Mouse (Mus musculus): ENCODE results near the gene Tspan4.
A peak's percentile ranks its signal among the peaks of the same experiment; 100 is the strongest.
"Not testable (repeated sequence)": the region's sequence is repeated elsewhere in the genome, so short reads cannot be mapped to it uniquely, and the experiment has no call there.

Gene Tspan4

DNA sequence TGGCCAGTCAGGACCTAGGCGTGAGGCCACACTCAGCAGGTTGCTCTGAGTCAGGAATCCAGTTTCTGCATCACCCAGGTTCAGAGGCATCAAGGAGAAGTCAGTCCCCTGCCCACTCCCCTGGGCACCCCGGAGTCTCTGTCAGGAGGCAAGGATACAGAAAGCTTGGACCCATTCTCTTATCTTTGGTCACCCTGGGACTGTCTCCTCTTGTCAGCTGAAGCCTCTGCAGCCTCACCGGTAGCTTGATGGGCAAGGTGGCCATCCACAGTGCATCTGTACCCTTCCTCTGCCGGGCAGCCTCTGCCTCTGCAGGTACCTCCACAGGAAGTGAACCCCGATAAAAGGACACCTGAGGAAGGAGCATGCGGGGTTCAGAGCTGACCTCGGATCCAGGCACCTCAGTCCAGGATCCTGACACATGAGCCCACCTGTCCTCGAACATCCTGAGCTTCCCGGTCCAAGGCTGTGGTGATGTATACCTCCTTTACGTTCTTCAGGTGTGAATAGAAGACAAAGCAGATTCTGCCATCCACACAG, 35.8 kb upstream of the Tspan4 start:
- DNase-seq (ENCODE audit: low read depth, low spot score) = no peak

DNA sequence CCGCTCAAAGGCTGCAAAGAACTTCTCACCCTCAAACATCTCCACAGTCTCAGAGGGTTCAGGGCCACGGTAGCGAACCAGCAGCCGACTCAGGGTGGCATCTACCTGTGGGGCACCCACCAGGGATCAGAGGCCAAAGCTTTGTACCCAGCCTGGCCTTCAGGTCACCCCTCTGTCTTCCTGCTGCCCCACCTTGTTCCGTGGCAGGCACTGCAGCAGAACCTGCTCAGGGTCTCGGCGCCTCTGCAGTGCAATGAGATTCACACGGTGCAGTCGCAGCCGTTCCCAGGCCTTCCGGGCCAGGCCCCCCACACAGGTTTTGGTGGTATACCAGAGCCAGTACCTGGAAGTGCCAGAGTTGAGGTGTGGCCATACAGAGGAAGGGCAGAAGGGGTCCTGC, 35.2 kb upstream of the Tspan4 start:
- no peak for DNase-seq (ENCODE audit: low read depth, low spot score)

DNA sequence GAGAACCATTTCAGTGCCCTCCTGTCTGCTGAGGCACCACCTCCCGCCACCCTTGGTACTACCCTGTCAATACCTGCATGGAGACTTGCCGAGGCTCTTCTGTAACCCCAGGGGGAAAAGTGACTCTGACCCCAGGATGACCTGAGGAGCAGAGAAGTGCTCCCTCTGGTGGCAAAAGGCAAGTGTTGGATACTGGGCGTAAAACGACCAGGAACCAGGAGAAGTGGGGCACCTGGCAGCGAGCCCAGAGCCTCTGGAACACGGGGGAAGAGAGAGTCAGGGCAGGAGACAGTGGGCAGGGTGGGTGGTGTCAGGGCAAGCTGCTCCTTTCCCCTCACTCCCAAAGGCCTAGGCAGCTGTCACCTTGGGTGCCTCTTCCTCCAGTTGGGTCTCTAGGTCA, 34.4 kb upstream of the Tspan4 start:
- no peak for DNase-seq (ENCODE audit: low read depth, low spot score)

DNA sequence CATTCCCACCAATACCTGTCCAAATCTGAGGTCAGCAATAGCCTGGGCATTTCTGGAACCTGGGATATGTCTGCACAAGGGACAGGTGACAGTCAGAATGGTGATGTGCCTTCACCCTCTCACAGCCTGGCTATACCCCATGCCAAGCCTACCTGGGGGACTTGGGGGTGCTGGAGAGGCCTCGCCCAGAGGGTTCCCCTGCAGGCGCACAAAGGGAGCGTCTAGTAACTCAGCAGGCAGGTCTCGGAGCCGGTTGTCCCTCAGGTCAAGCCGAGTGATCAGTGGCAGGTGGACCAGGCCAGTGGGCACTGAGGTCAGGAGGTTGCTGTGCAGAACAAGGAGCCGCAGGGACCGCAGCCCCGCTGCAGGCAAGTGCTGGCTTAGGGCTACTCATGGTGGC, 33.6 kb upstream of the Tspan4 start:
- no peak for DNase-seq (ENCODE audit: low read depth, low spot score)

DNA sequence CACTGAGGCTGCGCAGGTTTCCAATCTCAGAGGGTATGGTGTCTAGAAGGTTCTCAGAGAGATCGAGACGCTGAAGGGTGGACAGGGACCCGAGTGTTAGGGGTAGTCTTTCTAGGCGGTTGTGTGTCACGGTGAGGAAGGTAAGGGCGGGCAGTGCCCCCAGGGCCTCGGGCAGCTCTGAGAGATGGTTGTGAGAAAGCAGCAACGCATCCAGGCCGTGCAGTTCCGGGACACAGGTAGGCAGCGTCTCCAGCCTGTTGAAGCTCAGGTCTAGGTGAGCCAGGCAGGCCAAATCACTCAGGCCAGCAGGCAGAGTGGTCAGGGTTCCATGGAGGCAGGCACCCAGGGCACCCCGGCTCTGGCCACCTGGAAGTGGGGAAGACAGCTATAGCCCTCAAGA, 32.8 kb upstream of the Tspan4 start:
- no peak for DNase-seq (ENCODE audit: low read depth, low spot score)

DNA sequence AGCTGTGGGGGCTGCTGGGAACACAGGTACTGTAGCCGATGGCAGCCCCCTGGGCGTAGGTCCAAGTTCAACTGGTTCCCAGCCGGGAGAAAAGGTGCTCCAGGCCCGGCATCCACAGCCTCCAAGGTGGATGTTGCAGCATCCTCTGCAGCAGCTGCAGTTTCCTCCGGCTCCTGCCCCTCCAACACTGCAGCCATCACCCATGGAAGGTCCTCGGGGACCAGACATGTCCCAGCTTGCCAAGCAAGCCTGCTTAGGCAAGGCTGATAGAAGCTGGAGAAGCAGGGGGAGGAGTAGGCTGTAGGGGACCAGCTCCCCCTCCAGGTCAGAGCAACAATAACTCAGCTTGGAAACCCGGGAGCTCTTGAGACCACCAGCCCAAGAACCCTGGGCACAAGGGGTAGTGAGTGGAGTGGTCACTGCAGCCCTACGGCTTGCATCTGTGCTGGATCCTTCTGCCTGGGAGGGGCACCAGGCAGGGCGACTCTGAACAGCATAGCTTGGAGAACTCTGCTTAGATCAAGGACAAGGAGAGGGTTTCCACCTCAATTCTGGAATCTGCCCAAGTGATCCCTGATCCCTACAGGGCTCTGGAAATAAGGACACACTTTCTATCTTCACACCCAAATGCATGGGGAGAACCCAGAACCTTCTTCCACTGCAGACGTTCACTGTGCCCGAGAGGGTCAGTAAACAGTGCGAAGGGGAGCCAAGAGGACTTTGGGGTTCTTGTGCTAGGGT, 31.8 kb upstream of the Tspan4 start:
- DNase-seq (ENCODE audit: low read depth, low spot score) = no peak

DNA sequence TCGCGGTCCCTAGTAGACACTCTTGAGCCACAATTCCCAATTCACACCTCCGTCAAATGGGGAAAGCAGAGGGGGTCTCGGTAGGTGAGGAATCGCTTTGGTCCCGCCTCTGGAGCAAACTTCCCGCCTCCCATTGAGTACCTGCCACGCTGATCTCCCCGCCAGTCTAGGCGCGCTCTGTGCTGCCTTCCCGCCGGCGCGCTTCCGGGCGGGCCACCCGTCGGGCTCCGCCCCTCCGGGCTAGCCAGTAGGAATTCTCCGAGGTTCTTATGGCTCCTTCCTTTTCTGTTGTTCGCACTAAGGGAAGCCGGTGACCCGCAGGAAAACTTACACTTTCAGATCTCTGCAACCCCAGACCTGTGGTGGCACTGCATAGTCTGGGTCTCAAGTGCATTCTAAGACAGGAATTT, 31.2 kb upstream of the Tspan4 start, which contains the start of gene Pidd1:
Gene Pidd1, minus strand, starts transcription at position 198 of the 410 bp plus-strand sequence.
- DNase-seq (ENCODE audit: low read depth, low spot score) = no peak

DNA sequence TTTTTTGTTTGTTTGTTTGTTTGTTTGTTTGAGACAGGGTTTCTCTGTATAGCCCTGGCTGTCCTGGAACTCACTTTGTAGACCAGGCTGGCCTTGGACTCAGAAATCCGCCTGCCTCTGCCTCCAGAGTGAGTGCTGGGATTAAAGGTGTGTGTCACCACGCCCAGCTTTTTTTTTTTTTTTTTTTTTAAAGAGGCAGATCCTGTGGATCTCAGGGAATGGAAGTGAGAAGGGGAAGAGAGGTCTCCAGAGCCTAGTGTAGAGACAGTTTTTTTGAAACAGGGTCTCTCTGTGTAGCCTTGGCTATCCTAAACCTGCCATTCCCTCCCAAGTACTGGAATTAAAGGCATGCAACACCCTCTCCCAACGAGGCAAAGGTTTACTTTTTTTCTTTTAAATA, 28.7 kb upstream of the Tspan4 start:
- DNase-seq (ENCODE audit: low read depth, low spot score) = not testable (repeated sequence)

DNA sequence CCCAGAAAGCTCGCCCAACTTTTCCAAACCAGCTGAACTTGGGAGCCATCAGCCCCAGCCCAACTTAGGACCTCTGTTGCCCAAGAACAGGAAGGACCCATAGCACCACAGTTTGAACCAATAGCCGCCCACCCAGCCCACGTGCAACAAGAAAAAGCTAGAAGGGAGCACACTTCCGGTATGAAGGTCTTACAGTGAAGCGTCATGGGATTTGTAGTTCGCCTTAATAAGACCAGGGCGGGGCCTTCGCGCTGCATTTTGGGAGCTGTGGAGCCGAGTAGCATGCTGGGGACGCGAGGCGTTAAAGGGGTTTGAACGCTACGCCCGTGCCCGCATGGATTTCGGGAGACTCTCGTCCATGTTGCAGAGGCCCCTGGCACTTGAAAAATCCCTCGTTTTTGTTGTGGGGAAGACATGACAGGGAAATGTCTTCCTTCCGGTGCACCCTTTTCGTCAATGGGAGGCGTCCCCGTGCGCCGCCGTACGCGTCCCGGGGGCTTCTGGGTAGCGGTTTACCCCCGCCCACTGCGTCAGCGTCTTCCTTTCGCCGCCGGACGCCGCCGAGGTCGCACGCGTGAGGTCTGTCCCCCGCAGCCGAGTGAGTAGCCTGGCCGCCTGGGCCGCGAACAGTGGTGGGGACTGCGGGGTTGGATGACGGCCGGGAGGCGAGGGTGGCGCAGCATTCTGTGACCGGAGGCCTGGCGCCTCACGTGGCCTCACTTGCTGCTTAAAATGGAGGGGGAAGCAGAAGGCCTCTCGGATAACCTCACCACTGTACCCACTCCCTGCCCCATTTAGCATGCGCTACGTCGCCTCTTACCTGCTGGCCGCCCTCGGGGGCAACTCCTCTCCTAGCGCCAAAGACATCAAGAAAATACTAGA, 27.7 kb upstream of the Tspan4 start, which contains the start of gene Rplp2:
Gene Rplp2, plus strand, starts transcription at position 261 of the 882 bp plus-strand sequence.
- peak; percentile 84 for DNase-seq (ENCODE audit: low read depth, low spot score)

DNA sequence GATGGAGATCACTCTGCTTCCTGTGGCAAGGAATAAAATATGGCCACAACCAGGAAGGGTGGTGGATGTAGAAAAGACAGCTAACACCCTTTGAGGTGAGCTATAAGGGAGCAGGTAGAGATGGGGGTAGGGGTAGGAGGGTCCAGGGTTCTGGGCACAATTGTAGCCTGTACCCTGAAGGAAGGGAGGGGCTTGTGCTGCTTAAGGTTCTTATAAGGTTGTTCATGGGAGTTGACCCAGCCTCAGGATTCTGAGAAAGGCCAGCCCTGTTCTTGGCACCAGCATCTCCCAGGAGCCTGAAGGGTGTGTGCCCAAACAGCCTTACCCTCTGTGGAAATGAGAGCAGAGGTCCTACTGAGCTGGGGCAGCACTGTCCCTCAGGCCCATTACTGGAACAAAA, 23.1 kb upstream of the Tspan4 start:
- no peak for DNase-seq (ENCODE audit: low read depth, low spot score)

DNA sequence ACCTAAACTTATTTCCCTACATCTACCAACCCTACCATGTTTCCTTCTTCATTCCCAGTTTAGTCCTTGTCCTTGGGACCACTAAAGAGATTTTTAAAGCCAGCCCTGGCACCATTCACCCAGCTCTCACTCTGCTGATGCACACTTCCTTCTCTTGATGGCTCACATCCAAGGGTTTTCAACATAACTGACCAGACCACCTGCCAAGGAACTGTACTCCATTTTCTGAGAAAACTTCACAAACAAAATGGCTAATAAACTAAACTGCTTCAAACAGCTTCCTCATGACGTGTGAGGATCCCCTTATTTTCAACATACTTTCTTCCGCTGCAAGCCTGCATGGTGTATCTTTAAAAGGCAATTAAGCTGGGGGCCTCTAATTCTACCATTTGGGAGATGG, 21.4 kb upstream of the Tspan4 start:
- no peak for DNase-seq (ENCODE audit: low read depth, low spot score)

DNA sequence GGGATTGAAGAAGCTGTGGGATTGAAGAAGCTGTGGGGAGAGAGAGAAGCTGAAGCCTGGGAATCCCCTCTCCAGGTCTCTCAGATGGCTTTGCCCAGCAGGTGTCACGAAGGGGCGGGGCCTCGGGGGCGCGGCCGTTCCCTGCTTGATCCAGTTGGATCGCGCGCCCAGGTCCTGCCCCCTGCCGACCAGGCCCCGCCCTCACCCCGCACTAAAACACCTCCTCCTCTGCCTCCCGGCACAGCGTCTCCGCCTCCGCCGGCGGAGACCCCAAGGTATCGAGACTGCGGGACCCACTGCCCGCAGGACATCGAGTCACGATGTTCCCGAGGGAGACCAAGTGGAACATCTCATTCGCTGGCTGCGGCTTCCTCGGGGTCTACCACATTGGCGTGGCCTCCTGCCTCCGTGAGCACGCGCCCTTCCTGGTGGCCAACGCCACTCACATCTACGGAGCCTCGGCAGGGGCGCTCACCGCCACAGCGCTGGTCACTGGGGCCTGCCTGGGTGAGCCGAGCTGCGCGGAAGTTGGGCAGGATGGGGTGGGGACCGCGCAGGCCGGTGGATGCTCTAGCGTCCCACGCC, 20.0 kb upstream of the Tspan4 start, which contains the start of gene Pnpla2:
Gene Pnpla2, plus strand, starts transcription at position 232 of the 585 bp plus-strand sequence.
- DNase-seq (ENCODE audit: low read depth, low spot score) = peak; percentile 76

DNA sequence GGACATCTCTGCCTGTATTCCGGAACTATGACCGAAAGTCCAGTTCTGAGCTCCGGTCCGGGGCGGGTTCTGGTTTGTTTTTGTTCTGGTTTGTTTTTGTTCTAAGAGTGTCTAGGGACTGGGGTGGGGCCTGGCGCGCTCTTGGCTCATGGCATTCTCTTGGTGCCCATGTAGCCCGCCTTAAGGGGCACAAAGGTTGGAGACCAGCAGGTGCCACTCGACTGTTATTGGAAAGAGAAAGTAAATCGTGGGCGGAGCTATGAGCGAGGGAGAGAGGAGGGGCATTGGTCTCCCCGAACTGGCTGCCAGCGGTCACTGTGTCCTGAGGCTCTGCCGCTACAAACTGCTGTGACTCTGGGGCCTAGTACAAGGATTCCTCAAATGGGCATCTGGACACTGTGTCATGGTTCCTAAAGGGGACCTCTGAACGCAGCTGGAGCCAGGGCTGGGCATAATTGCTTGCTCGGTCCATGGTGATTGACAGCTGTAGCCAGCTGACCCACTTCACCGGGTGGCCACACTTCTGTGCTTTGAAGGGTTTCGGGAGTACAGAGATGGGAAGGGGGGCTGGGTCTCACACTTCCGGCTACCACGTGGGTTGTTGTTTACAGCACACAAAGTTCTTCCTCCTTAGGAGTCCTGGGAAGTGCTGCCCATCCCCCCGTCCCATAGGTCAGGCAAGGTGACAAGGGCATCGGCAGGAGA, 19.3 kb upstream of the Tspan4 start:
- no peak for DNase-seq (ENCODE audit: low read depth, low spot score)

DNA sequence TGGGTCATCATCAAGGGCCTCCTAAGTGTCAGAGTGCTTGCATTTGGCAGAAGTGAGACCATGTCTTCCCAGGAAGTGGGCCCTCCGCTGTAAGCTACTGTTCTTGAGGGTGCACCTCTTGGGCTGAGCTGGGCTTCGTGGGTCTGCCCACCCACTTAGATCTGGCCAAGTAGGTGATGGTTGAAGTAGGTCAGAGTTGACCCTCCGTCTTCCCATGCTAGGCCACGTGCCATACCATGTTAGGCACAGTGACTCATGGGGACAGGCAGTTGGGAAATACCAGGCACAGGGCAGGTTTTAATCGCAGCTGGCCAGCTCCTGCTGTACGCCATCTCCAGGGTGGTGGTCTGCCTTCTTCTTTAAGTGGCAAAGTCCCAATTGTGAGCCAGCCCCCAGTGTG, 18.3 kb upstream of the Tspan4 start:
- no peak for DNase-seq (ENCODE audit: low read depth, low spot score)

DNA sequence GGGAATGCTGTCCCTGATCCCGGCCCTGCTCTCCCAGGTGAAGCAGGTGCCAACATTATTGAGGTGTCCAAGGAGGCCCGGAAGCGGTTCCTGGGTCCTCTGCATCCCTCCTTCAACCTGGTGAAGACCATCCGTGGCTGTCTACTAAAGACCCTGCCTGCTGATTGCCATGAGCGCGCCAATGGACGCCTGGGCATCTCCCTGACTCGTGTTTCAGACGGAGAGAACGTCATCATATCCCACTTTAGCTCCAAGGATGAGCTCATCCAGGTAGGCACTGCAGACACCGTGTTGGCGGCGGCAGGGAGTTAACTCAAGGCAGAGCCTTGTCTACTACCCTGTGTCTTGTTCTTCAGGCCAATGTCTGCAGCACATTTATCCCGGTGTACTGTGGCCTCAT, 17.8 kb upstream of the Tspan4 start:
- no peak for DNase-seq (ENCODE audit: low read depth, low spot score)

DNA sequence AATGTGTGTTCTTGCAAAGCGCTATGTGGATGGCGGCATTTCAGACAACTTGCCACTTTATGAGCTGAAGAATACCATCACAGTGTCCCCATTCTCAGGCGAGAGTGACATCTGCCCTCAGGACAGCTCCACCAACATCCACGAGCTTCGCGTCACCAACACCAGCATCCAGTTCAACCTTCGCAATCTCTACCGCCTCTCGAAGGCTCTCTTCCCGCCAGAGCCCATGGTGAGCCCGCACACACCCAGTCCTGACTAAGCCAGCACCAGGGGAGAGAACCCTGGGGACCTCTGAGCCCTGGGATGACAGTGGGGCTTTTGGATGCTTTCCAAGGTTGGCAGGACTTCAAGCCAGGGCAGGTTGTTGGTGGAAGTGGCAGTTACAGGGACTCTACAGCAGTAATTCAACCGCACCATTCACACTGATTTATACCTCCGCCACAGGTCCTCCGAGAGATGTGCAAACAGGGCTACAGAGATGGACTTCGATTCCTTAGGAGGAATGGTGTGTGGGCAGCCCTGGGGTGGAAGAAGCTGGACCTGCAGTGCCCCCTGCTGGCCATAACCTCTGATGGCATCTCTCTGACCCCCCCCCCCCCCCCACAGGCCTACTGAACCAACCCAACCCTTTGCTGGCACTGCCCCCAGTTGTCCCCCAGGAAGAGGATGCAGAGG, 16.9 kb upstream of the Tspan4 start:
- DNase-seq (ENCODE audit: low read depth, low spot score) = no peak

DNA sequence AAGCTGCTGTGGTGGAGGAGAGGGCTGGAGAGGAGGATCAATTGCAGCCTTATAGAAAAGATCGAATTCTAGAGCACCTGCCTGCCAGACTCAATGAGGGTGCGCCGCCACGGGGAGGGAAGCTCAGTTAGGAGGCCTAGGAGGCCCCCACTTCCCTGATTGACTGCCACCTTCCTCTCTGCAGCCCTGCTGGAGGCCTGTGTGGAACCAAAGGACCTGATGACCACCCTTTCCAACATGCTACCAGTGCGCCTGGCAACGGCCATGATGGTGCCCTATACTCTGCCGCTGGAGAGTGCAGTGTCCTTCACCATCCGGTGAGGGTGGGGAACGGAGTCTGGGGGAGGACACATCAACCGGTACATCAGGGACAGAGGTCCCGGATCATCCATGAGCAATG, 16.4 kb upstream of the Tspan4 start:
- DNase-seq (ENCODE audit: low read depth, low spot score) = no peak

DNA sequence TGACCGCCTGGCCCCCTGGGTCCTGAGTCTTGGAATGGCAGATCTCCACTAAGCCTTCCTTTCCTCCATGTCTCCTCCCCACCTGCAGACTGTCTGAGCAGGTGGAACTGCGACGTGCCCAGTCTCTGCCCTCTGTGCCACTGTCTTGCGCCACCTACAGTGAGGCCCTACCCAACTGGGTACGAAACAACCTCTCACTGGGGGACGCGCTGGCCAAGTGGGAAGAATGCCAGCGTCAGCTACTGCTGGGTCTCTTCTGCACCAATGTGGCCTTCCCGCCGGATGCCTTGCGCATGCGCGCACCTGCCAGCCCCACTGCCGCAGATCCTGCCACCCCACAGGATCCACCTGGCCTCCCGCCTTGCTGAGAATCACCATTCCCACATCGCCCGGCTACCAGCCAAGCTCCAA, 15.7 kb upstream of the Tspan4 start:
- no peak for DNase-seq (ENCODE audit: low read depth, low spot score)

DNA sequence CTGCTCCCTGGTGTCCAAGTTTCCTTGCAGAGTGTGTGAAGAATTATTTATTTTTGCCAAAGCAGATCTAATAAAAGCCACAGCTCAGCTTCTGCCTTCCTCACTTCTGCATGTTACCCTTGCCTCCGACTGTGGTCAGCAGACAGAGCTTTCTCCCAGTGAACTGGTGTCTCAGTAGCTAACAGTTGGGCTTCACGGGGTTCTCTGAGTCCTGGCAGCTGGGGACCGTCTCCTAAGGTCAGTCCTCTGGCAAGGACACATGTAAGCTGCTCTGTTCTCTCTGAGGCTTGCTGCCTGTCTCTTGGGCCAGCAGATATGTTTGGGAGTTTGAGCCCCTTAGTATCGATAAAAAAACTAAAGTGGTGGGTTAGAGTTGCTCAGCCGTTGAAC, 15.0 kb upstream of the Tspan4 start:
- DNase-seq (ENCODE audit: low read depth, low spot score) = no peak

DNA sequence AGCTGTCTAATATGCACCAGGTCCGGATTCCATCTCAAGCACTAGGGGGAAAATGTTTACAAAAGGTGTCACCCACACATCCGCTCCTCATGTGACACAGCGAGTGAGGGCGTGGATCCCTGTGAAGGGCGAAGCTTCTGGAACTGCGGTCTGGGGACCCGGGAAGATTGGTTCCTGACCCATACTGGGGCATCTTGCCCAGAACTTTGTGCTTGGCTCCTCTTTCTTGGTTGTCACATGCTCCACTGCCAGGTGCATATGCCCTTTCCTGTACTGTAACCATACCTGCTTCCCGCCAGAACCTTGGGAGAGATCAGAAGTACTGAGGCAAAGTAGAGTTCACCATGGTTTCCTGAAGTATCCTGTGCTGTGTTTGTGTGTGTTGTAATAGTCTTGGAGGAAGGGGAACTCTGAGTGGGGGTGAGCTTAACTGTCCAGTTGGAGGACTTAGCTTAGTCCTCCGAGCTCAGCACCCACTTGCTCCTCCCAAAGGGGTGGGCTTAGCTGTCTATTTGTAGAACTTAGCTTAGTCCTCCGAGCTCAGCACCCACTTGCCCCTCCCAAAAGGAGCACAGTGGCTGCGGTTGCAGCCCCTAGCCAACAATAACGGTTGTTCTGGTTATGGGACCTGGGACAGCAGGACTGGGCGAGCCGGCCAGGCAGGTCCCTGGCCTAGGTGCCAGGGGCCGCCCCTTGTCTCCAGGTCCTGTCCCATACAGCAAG, 14.5 kb upstream of the Tspan4 start, which contains the start of gene Cracr2b:
Gene Cracr2b, plus strand, starts transcription at position 704 of the 723 bp plus-strand sequence.
- DNase-seq (ENCODE audit: low read depth, low spot score) = no peak

Measured in retina, adult 2 months (tissue).